Mouse (Mus musculus) forebrain, embryonic 13.5 days (tissue): ENCODE measurements at regions not wholly inside any gene's neighbourhood (a gene's known extent, or its start where the extent isn't known, plus 50 kb on each side); places are given as distances from the start of the nearest gene placed in this dataset.
A peak's percentile ranks its signal among the peaks of the same experiment; 100 is the strongest.

Experiments
- ATAC-seq: fragments of 200-750 bp; cut with Nextera tagmentation; 2 replicates; pipeline ENCODE4 v1.8.0; 2017
- H3K27ac ChIP-seq: fragments of 300-500 bp; sonication (generic); 2 replicates; pipeline ENCODE4 v1.5.1; 2015; ENCODE audit warnings: inconsistent platforms, mild to moderate bottlenecking, moderate library complexity
- H3K27me3 ChIP-seq: fragments of 300-500 bp; sonication (generic); 2 replicates; pipeline ENCODE4 v1.6.1; 2015; ENCODE audit warnings: mild to moderate bottlenecking, inconsistent platforms
- H3K36me3 ChIP-seq: fragments of 300-500 bp; sonication (generic); 2 replicates; pipeline ENCODE4 v1.6.1; 2015; ENCODE audit warnings: mild to moderate bottlenecking, inconsistent platforms; ENCODE audit not compliant: poor library complexity, severe bottlenecking
- H3K4me1 ChIP-seq: fragments of 300-500 bp; sonication (generic); 2 replicates; pipeline ENCODE4 v1.6.1; 2015; ENCODE audit warnings: inconsistent platforms
- H3K4me2 ChIP-seq: fragments of 300-500 bp; sonication (generic); 2 replicates; pipeline ENCODE4 v1.6.1; 2015; ENCODE audit warnings: inconsistent platforms, mild to moderate bottlenecking, moderate library complexity
- H3K4me3 ChIP-seq: fragments of 300-500 bp; sonication (generic); 2 replicates; pipeline ENCODE4 v1.5.1; 2015; ENCODE audit warnings: mild to moderate bottlenecking, inconsistent platforms
- H3K9ac ChIP-seq: fragments of 300-500 bp; sonication (generic); 2 replicates; pipeline ENCODE4 v1.6.1; 2015; ENCODE audit warnings: mild to moderate bottlenecking, inconsistent platforms
- H3K9me3 ChIP-seq: fragments of 300-500 bp; sonication (generic); replicated peaks from 2 replicates; pipeline ENCODE4 v1.6.1; 2016; ENCODE audit warnings: inconsistent platforms
- WGBS: fragments of 180-500 bp; shearing (Covaris S2); methylation state at CpG from one replicate; pipeline ENCODE4 v1.1.7; 2015; 5-methylcytosine and 5-hydroxymethylcytosine counted together

DNA sequence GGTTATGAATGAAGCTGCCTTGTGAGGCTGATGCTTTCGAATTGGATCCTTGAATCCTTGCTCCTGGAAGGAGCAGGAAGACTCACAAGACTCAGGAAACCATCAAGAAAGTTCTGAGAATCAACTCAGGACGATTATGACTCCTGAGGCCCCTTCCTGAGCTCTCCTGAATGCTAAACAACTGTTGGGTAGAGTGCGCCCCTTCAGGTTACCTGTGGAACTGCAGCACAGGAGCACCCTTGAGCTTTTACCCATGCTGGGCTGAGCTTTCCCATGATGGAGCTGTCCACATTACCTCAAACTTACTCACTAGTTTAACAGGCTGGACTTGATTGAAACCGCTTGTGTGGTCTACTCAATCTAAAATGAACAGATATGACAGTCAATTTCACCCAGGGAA, 553.3 kb downstream of the Jrkl start:
- 61% methylated on average over 4 of the region's 4 CpGs for WGBS
- ATAC-seq, result no peak

DNA sequence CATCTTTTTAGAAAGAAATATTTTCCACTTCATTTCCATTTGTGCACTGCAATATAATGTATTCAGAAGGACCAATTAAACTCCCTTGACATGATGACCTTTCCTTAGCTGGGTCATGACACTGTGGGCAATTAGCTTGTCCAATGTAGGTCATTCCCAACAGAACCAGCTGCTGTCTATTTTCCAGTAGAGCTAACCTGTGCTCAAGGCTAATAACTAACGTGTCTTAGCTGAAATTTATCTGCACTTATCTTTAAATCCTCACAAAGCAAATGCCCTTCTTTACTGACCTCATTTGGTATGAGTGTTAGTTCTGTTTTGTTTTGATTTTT, 554.7 kb downstream of the Jrkl start:
- Histone ChIP-seq H3K27me3 (no peaks in the 10 kb centered on the region), H3K9me3 (no peaks in the 10 kb centered on the region), H3K4me2 (no peak overlapping the region), H3K36me3 (no peaks in the 10 kb centered on the region), H3K27ac (no peak overlapping the region), H3K4me1 (peaks cover 9% of the 10 kb centered on the region; the same call in 1 of the 2 replicates), H3K9ac (no peak overlapping the region), H3K4me3 (no peak overlapping the region)
- peak; percentile 41 for ATAC-seq
- WGBS, result 2% methylated on average over 1 of the region's 1 CpGs

More for the DNA sequence above, 553.3 kb downstream of the Jrkl start:
- Histone ChIP-seq H3K9me3 (no peaks in the 10 kb centered on the region), H3K36me3 (no peaks in the 10 kb centered on the region), H3K27me3 (no peaks in the 10 kb centered on the region), H3K4me3 (no peak overlapping the region), H3K9ac (no peak overlapping the region), H3K4me2 (no peak overlapping the region), H3K4me1 (peaks cover 9% of the 10 kb centered on the region; the same call in 1 of the 2 replicates), H3K27ac (no peak overlapping the region)

DNA sequence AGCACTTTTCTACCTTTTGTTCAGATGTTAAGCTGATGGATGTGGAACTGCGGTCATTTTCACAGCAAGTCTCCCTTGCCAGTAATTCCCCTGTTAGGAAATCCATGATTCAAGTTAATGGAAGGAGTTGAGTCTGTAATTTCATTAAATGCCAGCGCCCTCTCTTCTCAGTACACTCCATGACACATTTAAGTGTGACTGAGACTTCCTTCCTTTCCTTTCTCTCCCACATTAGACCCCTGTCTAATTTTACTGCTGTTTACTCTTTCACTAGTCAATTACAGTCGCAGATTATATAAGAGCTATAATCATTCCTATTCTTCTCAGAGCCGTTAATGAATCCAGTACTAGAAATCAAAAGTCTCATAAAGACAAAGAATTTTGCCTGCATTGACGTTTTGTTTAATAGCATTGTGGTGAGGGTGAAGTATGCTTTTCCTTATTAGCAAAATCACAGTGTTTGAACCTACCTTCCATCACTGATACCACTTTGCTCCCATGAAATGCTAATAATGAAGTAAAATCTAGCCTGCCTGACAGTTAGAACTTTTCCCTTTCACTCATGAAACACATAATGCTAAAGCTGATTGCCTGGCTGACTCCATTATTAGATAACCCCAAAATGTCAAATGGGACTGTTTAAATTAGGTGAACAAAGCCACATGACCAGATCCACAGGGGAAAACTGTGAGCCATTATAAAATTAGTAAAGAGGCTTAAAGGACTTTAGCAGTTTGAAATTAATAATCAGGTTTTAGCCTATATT, 555.3 kb downstream of the Jrkl start:
- peaks cover 9% of the 10 kb centered on the region; the same call in 1 of the 2 replicates for H3K4me1 ChIP-seq
- H3K4me3 ChIP-seq, result no peak overlapping the region
- no peaks in the 10 kb centered on the region for H3K36me3 ChIP-seq
- WGBS, result 14% methylated on average over 5 of the region's 5 CpGs
- ATAC-seq, result peak; percentile 74; the same call in 1 of the 2 replicates
- H3K9ac ChIP-seq, result no peak overlapping the region
- no peak overlapping the region for H3K27ac ChIP-seq
- no peaks in the 10 kb centered on the region for H3K9me3 ChIP-seq
- H3K4me2 ChIP-seq, result no peak overlapping the region
- H3K27me3 ChIP-seq, result no peaks in the 10 kb centered on the region
